Mouse (Mus musculus) embryo, embryonic 9.5 days (tissue): Measurements from ENCODE around the gene Ptpre.
"Not testable (repeated sequence)": the region's sequence is repeated elsewhere in the genome, so short reads cannot be mapped to it uniquely, and the experiment has no call there.

Experiments used
- DNase-seq: peaks from one replicate; pipeline ENCODE4 v3.0.0-alpha.2; 2017; ENCODE audit errors: extremely low spot score

The Ptpre gene

DNA sequence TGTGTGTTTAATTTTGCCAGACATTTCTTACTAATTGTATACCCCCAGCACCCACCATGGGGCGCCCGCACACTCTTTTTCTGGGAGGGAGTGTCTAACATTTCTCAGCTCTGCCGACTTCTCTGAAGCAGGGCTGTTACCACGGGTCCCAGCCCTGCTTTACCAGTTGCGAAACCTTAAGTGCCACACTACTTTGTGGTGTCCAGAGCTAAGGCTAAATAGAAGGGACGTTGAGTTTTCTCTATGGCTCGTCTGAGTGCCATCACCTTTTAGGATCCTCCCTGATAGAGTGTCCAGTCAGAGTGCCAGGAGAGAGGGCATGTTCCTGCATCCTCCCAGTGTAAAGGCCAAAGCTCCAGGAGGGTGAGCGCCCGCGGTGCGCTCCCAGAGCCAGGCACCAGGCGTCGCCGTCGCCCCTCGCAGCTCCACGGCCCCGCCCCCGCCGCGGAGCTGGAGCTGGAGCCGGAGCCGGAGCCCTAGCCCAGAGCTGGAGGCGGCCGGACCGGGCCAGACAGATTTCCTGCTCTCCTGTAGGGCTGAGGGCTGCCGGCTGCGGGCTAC lies at the start of gene Ptpre:
TSS of gene Ptpre (plus strand) at position 141 of the 561 bp plus-strand sequence.
- DNase-seq = peak; percentile 84

DNA sequence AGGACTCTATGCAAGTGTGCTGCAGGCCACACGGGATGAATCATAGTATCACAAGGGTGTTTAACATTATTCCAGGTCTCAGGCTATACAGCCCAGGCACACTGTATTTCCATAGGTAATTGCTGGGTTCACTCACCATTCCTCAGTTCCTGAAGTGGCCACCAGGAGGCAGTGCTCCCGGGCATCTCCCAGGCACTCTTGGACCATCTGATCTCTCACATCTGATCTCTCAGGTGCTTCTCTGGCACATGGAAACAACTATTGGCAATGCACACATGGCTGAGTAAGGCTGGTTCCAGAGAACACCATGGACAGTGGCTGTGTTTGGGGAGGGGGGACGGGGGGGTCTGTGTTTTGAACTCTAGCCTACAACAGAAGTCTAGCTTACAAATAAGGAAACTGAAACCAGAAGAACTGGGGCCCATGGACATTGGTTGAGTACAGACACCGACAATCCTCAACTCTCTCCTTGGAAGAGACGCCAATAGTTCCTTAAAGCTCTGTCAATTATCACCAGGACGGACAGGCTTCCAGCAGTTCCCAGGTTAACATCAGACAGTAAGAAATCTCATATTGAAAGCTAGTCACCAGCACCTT lies 49.0 kb upstream of the Ptpre start:
- DNase-seq = no peak

DNA sequence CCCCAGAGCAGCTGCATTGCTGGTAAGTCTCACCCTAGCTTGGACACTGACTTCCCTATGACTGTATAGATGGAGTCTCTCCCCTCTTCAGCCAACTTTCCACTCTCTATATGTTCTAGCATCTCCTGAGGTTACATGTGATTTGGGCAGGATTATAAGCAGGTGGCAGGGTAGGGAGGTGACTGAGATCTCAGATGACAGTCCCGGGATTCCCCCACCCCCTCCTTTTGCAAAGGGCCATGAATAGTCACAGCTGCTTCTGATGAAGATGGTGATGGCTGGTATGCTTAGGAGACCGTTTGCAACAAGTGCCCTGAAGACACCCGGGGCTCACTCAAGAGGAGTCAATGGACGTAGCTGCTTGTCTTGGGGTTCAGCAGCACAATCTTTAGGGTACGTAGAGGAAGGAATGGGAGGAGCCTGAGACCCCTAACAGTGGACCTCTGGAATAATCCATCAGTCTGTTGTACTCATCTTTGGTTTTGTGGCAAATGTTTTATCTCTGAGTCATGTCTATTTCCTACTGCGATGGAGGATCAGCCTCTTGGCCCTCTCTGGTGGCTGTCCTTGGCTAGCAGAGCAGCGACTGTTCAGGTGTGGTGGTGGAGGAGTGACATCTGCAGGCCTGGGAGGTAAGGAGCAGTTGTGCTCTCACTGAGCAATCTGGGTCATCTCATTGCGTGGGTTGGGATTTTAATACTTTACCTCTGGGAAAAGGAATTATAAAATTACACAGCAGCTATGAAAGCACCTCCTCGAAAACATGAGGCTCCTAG lies 47.4 kb upstream of the Ptpre start:
- DNase-seq = no peak

DNA sequence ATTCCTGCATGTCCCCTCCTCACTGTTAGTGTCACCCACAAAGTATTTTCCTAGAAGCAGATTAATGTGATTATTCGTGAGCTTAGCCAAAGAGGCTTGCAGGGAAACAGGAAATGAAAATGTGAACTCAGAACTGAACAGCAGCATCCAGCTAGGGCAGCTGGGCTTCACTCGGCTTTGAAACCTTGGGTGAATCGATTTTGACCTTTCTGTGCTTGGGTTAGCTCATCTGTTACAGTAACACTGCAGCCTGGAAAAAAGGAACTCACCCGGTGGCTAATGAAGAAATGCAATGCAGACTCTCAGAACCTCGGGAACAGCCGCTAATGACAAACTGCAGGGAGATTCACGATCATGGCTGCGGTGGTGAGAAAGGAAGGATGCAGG lies 46.8 kb upstream of the Ptpre start:
- no peak for DNase-seq

DNA sequence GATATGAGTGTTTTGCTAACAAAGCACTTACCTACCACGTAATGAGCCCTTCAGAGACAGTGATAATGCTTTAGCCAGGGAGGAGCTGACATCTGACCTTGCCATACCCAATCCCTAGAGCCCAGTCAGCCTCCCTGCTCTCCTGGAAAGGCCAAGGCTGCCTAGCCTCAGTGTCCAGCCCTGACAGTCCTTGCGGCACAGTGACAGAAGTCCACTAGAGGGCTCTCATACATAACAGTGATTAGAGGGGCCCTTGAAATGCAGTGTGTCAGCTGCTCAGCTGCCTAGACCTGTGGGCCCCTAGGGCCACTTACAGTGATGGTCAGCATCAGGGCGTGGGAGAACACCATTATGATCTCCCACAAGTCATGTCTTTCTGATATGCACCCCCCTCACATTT lies 42.0 kb upstream of the Ptpre start:
- no peak for DNase-seq

DNA sequence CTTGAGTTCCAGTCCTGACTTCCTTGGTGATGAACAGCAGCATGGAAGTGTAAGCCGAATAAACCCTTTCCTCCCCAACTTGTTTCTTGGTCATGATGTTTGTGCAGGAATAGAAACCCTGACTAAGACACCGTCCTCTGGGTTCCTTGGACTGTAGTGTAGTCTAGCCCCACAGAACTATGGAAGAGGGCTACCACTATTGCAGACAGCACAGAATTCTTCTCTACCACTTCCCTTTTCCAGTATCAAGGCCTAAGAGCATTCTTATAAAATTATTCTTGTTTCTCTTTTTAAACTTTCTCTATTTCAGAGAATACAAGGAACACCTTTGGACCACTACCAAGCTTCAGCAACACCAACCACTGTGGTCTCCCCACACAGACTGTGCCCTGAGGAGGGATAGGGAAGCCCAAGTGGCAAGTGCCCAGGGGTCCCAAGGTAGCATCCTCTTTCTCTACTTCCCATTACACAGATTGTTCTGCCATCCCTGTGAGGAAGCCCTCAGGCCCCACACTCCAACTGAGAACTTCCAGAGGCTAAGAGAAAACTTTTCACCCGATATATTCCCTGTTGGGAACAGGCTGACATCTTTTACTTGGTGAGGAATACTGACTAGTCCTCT lies 38.6 kb upstream of the Ptpre start:
- DNase-seq = no peak

DNA sequence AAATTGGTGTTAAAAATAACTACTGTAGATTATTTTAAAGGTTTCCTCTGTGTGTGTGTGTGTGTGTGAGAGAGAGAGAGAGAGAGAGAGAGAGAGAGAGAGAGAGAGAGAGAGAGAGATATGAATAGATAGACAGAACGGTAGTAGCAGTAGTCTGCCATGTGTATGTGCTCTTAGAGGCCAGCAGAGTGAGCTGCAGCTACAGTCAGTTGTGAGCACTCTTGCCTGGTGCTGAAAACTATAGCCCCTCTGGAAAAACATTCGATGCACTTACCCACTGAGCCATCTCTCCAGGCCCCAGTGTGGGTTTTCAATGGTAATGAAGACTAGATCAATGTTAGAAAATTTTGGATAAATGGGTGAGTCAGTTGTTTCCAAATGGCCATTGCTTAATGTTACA lies 37.9 kb upstream of the Ptpre start:
- no peak for DNase-seq

DNA sequence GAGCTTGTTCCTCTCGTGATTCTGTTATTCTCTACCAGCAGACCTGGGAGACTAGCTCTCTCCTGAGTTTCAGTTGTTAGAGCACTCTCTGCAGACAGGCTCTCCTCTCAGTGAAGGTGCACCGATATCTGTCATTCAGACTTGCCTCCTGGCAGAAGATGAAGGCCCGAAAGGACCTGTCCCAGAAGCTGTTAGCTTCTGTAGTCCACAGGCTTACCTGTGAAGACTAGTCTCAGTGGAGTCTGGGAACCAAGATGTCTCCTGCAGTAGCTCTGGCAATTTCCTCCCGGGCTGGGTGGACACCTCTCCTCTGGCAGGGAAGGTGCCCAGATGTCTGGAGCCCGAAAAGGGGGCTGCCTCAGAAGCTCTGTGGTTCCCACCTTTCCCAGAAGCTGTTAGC lies 30.8 kb upstream of the Ptpre start:
- DNase-seq = not testable (repeated sequence)

DNA sequence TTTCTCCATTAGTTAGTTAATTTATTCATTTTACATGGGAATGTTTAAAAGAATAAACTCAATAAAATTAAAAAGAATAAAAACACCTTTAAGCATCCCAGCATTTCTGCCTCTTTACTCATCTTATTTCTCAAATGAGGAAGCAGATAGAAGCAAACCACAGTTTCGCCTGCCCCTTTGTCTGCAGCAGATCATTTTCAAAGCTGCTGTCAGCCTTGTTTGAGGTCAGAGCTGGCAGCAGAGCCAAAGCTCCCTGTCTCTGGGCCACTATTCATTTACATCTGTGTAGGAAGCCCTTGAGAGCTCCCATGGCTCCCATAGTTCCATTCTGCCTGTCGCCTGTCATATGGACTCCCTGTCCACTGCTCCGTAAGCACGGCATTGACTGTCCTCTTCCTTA lies 28.7 kb upstream of the Ptpre start:
- DNase-seq = no peak

DNA sequence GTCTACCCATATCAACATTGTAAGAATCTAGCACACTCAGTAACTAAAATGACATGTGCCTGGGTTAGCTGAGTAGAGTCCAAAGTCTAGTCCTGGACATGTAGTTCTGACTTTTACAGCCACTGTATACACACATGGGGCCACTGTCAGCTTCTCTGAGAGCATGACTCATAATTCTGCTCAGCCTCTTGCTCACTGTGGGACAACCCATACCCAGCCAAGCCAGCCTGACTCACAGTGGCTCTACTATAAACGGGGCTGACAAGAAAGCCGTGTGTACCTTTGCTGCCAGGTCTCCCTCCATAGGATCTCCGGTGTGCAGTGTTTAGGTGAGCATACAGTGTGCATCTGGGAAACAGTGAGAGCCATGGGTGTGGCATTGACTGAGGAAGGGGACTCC lies 28.0 kb upstream of the Ptpre start:
- DNase-seq = no peak

DNA sequence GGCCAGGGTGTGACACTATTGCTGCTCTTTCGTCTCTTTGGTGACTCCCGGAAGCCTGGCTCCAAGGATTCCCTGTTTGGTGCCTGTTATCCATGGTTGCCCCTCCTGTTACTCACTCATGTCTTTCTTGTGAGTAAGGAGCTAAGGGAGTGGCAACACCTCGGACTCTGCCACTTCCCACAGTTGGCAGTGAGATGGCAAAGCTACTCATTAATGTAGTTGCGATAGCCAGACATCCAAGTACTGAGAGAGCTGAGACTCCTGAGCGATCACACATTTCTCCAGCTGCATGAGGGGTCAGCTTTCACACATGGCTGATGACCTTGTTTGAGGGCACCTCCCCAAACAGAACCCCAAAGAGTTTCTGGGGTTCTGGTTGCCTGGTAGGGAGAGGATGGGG lies 26.9 kb upstream of the Ptpre start:
- no peak for DNase-seq

DNA sequence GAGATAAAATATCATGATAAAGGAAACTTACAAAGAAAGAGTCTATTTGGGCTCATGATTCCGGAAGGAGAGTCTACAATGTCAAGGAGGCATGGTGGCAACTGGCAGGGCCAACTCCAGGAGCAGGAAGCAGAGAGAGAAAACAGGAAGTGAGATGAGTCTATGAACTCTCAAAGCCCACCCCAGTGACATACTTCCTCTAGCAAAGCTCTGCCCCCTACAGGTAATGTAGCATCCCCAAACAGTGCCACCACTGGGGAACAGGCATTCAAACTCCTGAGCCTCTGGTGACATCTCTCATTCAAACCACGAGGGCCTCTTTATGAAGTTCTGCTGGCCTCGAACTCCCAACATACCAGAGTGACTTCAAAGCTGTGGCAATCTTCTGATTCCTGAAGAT lies 25.6 kb upstream of the Ptpre start:
- DNase-seq = no peak

DNA sequence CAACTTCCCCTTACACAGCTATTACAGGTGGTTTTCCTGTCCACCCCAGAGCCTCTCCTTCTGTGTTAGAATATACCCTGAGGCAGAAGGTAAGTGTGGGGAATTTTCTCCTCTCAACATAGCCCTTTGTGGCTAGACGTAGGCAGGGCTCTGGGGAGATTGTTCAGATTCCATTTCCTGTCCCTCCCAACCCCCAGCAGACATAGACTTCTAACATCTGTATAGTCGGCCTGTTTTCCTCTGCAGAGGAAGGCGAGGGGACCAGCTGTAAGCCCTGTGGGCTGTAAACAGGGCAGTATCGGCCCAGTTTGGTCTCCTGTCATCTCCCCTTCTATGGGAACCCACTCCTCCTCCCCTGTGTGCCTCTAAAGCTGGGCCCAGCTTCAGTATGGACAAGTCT lies 20.1 kb upstream of the Ptpre start:
- no peak for DNase-seq

DNA sequence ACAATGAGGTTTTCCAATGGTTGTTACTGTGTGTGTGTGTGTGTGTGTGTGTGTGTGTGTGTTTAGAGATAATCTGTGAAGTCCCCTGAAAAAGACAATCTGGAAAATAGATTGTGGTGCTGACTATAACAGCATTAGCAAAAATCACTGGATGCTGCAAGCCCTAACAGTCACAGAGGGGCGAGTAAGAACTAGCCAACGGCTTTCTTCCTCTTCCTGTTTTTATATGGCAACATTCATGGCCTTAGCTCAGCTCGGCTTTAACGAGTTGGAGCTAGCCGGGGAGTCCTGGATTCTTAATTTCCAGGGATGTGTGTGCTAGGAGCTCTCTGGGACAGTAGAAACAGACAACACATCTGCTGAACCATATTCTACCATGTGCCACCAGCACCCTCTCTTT lies 17.0 kb upstream of the Ptpre start:
- no peak for DNase-seq

DNA sequence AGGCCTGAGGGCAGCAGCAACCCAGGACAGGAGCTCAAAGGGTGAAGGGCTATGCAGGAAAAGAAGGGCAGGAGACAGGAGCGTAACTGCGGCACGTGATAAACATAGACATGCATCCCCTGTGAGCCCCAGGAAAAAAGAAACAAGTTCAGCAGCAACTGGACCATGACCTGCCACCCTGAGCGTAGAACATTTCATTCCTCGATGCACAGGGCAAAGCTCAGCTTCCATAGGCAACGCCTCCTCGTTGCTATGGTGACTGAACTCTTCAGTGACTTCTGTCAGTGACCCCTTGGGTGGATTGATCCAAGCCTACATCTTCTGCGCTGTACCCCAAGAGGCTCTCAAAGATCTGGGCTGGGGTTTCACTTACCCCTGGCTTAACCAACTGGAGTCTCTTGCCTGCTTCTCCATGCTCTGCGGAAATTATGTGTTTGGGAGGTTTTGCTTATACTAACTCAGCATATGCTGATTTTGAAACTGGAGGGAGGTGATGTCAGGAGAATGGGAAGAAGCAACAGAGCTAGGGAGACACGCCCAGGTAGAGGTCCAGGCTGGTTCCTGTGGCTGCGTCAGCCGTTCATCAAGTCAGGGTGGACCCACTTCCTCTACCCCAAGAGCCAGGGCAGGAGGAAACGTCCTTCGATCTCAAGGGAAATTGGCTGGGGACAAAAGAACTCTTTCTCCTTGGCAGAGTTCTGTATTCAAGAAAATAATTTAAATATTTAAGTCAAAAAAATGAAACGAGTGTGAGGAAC lies 15.3 kb upstream of the Ptpre start:
- DNase-seq = no peak

DNA sequence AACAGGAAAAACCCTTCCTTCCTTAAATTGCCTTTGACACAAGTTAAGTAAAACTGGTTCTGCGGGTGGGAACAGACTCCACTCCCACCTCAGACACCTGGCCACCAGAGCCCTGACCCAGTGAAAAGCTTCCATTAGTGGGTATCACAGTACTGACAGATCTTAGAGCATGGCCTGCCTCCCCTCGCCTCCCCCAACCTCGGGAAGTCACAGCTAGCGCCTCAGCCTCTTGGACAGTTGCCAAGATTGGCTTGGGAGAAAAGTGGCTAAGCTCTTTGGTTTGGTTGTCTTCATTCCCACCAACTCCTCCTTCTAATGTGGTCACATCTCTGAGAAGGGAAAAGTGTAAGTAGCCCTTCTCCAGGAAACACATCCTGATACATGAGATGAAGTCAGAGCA lies 13.3 kb upstream of the Ptpre start:
- no peak for DNase-seq

DNA sequence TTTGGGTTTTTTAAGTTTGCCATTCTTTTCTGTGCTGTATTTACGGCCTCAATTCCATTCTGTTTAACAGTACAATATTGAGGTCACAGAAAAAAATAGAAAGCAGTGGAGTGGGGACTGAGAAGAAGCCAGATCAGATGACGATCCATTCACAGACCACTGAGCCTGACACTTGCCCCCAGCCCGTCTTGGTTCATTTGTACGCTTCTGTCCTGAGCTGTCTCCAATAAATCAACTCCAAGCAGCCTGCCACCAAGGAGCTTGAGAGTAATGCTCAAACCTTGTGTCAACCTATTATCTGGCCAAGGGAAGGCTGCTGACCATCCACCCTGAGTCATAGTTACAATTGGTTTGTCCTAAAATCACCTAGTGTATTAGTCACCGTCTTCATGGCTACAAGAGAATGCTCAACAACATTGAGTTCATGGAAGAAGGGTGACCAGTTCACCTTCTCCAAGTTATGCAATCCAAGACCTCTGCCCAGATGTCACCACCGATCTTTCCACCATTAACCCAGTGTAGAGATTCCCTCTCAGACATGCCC lies 12.8 kb upstream of the Ptpre start:
- no peak for DNase-seq

DNA sequence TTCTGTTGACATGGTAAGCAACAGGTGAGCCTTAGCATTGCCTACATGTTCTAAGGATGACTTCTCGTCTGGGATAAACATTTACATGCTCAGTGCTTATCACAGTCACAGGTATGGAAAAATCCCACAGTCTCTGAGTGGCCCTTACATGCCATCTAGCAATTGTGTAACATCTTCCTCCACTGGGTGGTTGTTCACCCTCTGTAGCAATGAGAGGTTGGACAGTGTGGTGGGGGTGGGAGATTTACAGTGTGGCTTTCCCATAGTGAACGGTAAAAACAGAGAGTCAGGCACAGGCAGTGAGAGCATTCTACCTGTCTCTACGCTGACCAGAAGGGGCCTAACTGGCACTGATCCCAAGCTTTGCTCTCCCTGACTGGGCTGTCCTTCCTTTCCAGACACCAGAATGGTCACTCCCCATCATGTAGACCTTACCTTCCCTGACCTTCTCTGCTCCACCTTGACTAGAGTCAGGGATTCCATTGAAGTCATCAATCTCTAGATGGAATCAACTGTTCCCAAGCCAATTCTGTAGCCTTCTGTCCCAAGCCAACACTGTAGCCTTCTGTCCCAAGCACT lies 10.6 kb upstream of the Ptpre start:
- no peak for DNase-seq

DNA sequence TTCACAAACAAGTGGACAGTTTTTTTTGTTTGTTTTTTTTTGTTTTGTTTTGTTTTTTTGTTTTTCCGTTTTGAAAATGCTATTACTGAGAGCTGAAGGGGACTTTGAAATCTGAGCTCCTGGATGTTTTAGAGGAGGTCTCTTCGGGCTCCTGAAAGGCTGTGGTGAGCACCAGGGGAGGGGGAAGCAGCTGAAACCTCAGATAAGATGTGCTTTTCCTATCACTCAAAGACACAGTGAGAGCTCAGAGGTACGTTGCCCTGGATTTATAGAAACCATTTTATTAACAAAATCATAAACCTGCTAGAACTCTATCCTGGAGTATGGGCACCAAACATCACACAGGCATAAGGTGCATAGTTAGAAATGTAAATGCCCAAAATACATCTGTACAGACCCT lies 10.1 kb upstream of the Ptpre start:
- DNase-seq = no peak

DNA sequence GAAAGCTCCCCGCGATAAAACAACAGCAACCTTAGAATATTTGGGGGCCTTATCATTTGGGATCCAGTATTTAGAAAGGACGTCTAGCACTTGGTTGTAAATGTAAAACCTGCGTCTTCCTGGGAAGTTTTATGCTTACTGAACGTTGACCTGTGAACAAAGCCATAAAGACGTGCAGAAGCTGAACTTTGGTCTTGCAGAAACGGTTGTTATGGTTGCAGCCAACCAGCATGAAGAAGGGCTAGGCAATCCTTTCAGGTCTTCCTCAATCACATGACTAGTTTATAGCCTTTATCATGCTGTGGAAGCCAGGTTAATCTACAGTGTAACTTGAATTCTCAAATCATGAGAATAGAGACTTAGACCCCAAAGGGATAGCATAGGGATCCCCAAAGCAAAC lies 8.8 kb upstream of the Ptpre start, which contains the start of gene Clrn3:
TSS of gene Clrn3 (minus strand) at position 140 of the 400 bp plus-strand sequence.
- no peak for DNase-seq

DNA sequence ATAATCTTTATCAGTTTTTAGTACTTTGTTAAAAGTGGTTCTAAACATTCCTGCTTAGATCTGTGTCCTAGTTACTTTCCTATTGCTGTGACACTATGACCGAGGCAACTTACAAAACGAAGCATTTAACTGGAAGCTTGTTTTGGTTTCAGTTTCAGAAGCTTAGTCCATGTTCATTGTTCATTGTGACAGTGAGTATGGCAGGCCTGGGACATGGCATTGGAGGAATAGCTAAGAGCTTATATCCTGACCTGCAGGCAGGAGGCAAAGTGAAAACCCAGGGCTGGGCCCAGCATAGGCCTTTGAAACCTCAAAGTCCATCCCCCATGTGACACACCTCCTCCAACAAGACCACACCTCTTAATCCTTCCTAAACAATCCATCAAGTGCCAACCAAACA lies 8.2 kb upstream of the Ptpre start:
- DNase-seq = no peak
